Mouse (Mus musculus): ENCODE measurements around the gene Tas2r135. TPM values are rescaled to one million over a fixed set of nuclear protein-coding genes. Genes with fewer than 3 reads are reported as not detected.

Gene Tas2r135
- polyA plus RNA-seq (2015; fragmentation: Nextera tagmentation; extraction: Ambion mirVana): not detected in 2 replicates

DNA sequence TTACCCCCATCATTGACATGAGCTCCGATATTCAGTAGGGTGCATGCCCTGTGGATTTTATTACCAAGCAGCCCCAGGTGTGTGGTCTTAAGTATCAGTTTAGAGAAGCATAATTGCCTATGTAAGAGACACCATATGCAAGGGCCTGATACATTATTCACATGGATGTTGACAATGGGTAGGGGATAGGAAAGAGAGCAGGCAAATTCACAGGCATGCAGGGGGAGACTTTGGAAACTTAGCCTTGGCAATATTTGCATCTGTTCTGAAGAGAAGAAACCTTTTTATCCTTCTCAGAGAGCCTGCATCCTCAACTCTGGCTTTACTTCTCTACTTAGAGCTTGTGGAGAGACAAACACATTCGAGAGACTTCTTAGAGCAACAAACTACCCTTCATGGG is at the start of gene Tas2r135:
Tas2r135 (plus strand) TSS at position 301 of the 400 bp plus-strand sequence.
- H3K36me3 ChIP-seq: no peaks in the 10 kb centered on the region
- ATAC-seq (replicated peaks; ENCODE audit: insufficient number of reproducible peaks, insufficient read depth, low FRiP score, low read depth): no peak
- no peak within 1 kb of the TSS for H3K4me3 ChIP-seq
- H3K9me3 ChIP-seq (replicated peaks): no peaks in the 10 kb centered on the region
- WGBS: 72% methylated on average over 2 of the region's 2 CpGs
- no peak within 1 kb of the TSS for H3K27ac ChIP-seq
- H3K27me3 ChIP-seq: no peaks in the 10 kb centered on the region
- H3K4me2 ChIP-seq: no peak within 1 kb of the TSS
- no peaks in the 10 kb centered on the region for H3K4me1 ChIP-seq (replicated peaks)
- no peak within 1 kb of the TSS for H3K9ac ChIP-seq

DNA sequence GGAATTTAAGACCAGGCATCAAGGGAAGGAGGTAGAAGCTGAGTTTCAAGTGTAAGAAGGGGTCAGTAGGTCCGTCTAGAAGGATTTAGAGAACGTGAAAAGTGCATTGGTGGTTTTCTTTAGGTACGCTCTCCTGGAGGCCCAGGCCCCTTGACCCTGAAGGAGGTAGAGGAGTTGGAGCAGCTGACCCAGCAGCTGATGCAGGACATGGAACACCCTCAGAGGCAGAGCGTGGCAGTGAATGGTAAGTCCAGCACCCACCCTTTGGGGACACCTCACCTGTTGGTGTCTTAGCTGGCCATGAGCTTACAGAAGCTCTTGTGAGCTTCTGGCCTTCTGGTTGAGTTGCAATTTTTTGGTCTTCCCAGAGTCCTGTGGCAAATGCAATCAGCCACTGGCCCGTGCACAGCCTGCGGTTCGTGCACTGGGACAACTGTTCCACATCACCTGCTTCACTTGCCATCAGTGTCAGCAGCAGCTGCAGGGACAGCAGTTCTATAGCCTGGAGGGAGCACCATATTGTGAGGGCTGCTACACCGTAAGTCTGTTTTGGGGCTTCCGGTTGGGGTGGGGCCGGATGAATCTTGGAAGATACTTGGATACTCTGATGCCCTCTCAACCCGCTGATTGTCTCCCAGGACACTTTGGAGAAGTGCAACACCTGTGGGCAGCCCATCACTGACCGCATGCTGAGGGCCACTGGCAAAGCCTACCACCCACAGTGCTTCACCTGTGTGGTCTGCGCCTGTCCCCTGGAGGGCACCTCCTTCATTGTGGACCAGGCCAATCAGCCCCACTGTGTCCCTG is 49.2 kb upstream of the Tas2r135 start:
- Histone ChIP-seq H3K27ac (no peak overlapping the region; the same call in none of the 2 replicates), H3K4me1 (replicated peaks) (peaks cover 95% of the 10 kb centered on the region), H3K9ac (no peak overlapping the region), H3K4me3 (no peak overlapping the region), H3K9me3 (replicated peaks) (no peaks in the 10 kb centered on the region), H3K27me3 (no peaks in the 10 kb centered on the region), H3K36me3 (peaks cover 73% of the 10 kb centered on the region), H3K4me2 (no peak overlapping the region)
- 90% methylated on average over 13 of the region's 13 CpGs for WGBS
- ATAC-seq (replicated peaks; ENCODE audit: insufficient number of reproducible peaks, insufficient read depth, low FRiP score, low read depth): no peak

- 89% methylated on average over 5 of the region's 5 CpGs for WGBS
- Histone ChIP-seq H3K9ac (no peak overlapping the region), H3K4me1 (replicated peaks) (peaks cover 91% of the 10 kb centered on the region), H3K4me3 (no peak overlapping the region), H3K9me3 (replicated peaks) (no peaks in the 10 kb centered on the region), H3K27me3 (no peaks in the 10 kb centered on the region), H3K36me3 (peaks cover 76% of the 10 kb centered on the region), H3K4me2 (no peak overlapping the region), H3K27ac (peak overlapping the region; percentile 43; the same call in 1 of the 2 replicates)
- ATAC-seq (replicated peaks; ENCODE audit: insufficient number of reproducible peaks, insufficient read depth, low FRiP score, low read depth): no peak
Observed at GRCm38 (mm10) chr6:42356913-42357312, 48.3 kb upstream of the Tas2r135 start.

DNA sequence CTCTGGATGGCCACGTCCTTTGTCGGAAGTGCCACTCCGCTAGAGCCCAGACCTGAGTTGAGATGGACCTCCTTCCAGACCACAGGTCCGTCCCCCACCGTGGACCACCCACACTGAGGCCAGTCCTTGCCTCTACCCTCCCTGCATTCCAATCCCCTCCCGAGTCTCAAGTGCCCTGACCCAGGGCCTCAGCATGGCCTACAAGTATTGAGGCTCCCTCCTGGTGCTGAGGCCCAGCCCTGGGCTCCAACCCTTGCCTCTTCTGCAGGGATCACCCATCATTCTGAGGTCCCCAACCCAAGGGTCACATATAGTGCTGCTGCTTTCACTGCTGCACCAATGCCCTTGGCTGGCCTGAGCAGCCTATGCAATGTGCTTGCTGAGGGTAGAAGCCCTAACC is 47.3 kb upstream of the Tas2r135 start:
- Histone ChIP-seq H3K9me3 (replicated peaks) (no peaks in the 10 kb centered on the region), H3K27me3 (no peaks in the 10 kb centered on the region), H3K4me2 (no peak overlapping the region), H3K4me1 (replicated peaks) (peaks cover 91% of the 10 kb centered on the region), H3K4me3 (no peak overlapping the region), H3K27ac (peak overlapping the region; percentile 43), H3K9ac (no peak overlapping the region), H3K36me3 (peaks cover 71% of the 10 kb centered on the region)
- WGBS: 48% methylated on average over 6 of the region's 6 CpGs
- no peak for ATAC-seq (replicated peaks; ENCODE audit: insufficient number of reproducible peaks, insufficient read depth, low FRiP score, low read depth)

- Histone ChIP-seq H3K4me1 (replicated peaks) (peaks cover 86% of the 10 kb centered on the region), H3K9me3 (replicated peaks) (no peaks in the 10 kb centered on the region), H3K36me3 (peaks cover 65% of the 10 kb centered on the region), H3K4me3 (no peak overlapping the region), H3K27ac (peak overlapping the region; percentile 79), H3K27me3 (no peaks in the 10 kb centered on the region), H3K9ac (no peak overlapping the region), H3K4me2 (no peak overlapping the region)
- 65% methylated on average over 12 of the region's 12 CpGs for WGBS
- ATAC-seq (replicated peaks; ENCODE audit: insufficient number of reproducible peaks, insufficient read depth, low FRiP score, low read depth): 0 out of 2 replicates have a peak, but pooled peaks have one; percentile 6
Observed at GRCm38 (mm10) chr6:42358901-42359300, 46.3 kb upstream of the Tas2r135 start.

- H3K9me3 ChIP-seq (replicated peaks): no peaks in the 10 kb centered on the region
- peak; percentile 23 for ATAC-seq (replicated peaks; ENCODE audit: insufficient number of reproducible peaks, insufficient read depth, low FRiP score, low read depth)
- 36% methylated on average over 9 of the region's 9 CpGs for WGBS
- H3K4me2 ChIP-seq: no peak overlapping the region
- H3K36me3 ChIP-seq: peaks cover 64% of the 10 kb centered on the region
- H3K27ac ChIP-seq: peak overlapping the region; percentile 79
- no peak overlapping the region for H3K4me3 ChIP-seq
- no peak overlapping the region for H3K9ac ChIP-seq
- H3K4me1 ChIP-seq (replicated peaks): peaks cover 80% of the 10 kb centered on the region
- no peaks in the 10 kb centered on the region for H3K27me3 ChIP-seq
Observed at GRCm38 (mm10) chr6:42359364-42360147, 45.7 kb upstream of the Tas2r135 start.

- Histone ChIP-seq H3K4me2 (no peak overlapping the region), H3K27ac (peak overlapping the region; percentile 79), H3K27me3 (no peaks in the 10 kb centered on the region), H3K4me3 (no peak overlapping the region), H3K4me1 (replicated peaks) (peaks cover 72% of the 10 kb centered on the region), H3K9me3 (replicated peaks) (no peaks in the 10 kb centered on the region), H3K36me3 (peaks cover 56% of the 10 kb centered on the region), H3K9ac (no peak overlapping the region)
- ATAC-seq (replicated peaks; ENCODE audit: insufficient number of reproducible peaks, insufficient read depth, low FRiP score, low read depth): no peak
- 87% methylated on average over 6 of the region's 6 CpGs for WGBS
Observed at GRCm38 (mm10) chr6:42360231-42360840, 44.9 kb upstream of the Tas2r135 start.

- H3K9ac ChIP-seq: no peak overlapping the region
- no peak for ATAC-seq (replicated peaks; ENCODE audit: insufficient number of reproducible peaks, insufficient read depth, low FRiP score, low read depth)
- H3K4me1 ChIP-seq (replicated peaks): peaks cover 63% of the 10 kb centered on the region
- H3K4me3 ChIP-seq: no peak overlapping the region
- no peak overlapping the region for H3K4me2 ChIP-seq
- no peaks in the 10 kb centered on the region for H3K9me3 ChIP-seq (replicated peaks)
- H3K27ac ChIP-seq: peak overlapping the region; percentile 79
- peaks cover 47% of the 10 kb centered on the region for H3K36me3 ChIP-seq
- H3K27me3 ChIP-seq: no peaks in the 10 kb centered on the region
- WGBS: 82% methylated on average over 13 of the region's 13 CpGs
Observed at GRCm38 (mm10) chr6:42361041-42361895, 44.0 kb upstream of the Tas2r135 start.

GRCm38 (mm10) chr6:42362074-42362473 is 43.2 kb upstream of the Tas2r135 start:
- H3K4me2 ChIP-seq: no peak overlapping the region
- H3K27ac ChIP-seq: peak overlapping the region; percentile 59
- WGBS: 30% methylated on average over 1 of the region's 1 CpGs
- no peak for ATAC-seq (replicated peaks; ENCODE audit: insufficient number of reproducible peaks, insufficient read depth, low FRiP score, low read depth)
- peaks cover 39% of the 10 kb centered on the region for H3K36me3 ChIP-seq
- no peak overlapping the region for H3K9ac ChIP-seq
- H3K4me1 ChIP-seq (replicated peaks): peaks cover 55% of the 10 kb centered on the region
- no peaks in the 10 kb centered on the region for H3K27me3 ChIP-seq
- no peaks in the 10 kb centered on the region for H3K9me3 ChIP-seq (replicated peaks)
- no peak overlapping the region for H3K4me3 ChIP-seq

GRCm38 (mm10) chr6:42362497-42362896 is 42.7 kb upstream of the Tas2r135 start:
- 57% methylated on average over 1 of the region's 1 CpGs for WGBS
- ATAC-seq (replicated peaks; ENCODE audit: insufficient number of reproducible peaks, insufficient read depth, low FRiP score, low read depth): no peak; the same call in 1 of the 2 replicates
- H3K4me2 ChIP-seq: no peak overlapping the region
- peaks cover 34% of the 10 kb centered on the region for H3K36me3 ChIP-seq
- H3K4me3 ChIP-seq: no peak overlapping the region
- H3K9me3 ChIP-seq (replicated peaks): no peaks in the 10 kb centered on the region
- no peak overlapping the region for H3K9ac ChIP-seq
- H3K27ac ChIP-seq: peak overlapping the region; percentile 59
- no peaks in the 10 kb centered on the region for H3K27me3 ChIP-seq
- peaks cover 50% of the 10 kb centered on the region for H3K4me1 ChIP-seq (replicated peaks)

All from heart, embryonic 15.5 days (tissue).